Mouse (Mus musculus): ENCODE measurements around the gene Bola1.

DNA sequence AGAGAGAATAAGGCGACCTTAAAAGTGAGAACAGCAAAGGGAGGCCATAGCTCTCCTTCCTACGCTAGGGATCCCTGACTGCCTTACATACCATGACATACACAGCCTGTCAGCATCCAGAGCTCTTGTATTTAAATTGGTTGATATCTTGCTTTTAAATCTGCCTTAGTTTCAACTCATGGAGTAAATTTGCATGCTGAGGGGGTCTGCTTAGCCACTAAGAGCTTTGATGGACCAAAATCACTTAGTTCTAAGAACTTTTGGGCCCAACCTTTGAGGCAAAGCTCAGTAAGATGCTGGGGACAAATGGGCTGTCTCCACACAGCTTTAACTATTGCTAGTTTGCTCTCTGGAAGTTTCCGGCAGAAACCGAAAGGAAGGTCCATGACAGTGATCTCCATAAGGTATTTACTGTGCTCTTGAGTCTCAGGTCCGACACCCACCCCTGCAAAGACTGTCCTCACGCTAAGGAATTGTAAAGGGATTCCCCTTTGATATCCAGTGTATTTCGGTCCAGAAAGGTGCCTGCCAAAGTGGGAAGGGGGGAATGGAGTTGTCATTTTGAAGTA is 17.9 kb upstream of the Bola1 start:
- no peak for TF ChIP-seq POLR2A (IDR thresholded peaks at IDR 0.05; ENCODE audit: low read depth, low read length)
- TF ChIP-seq CTCF (conservative IDR thresholded peaks at IDR 0.05; ENCODE audit: insufficient read depth, insufficient read length, low read depth, low read length) = no peak
